Mouse (Mus musculus): ENCODE measurements around the gene Oxct1.

The Oxct1 gene

GRCm38 (mm10) chr15:4138524-4138923 is 112.3 kb downstream of the Oxct1 start:
- no peak for DNase-seq

- no peak for DNase-seq
Measured at GRCm38 (mm10) chr15:4139516-4139915, 113.3 kb downstream of the Oxct1 start.

DNA sequence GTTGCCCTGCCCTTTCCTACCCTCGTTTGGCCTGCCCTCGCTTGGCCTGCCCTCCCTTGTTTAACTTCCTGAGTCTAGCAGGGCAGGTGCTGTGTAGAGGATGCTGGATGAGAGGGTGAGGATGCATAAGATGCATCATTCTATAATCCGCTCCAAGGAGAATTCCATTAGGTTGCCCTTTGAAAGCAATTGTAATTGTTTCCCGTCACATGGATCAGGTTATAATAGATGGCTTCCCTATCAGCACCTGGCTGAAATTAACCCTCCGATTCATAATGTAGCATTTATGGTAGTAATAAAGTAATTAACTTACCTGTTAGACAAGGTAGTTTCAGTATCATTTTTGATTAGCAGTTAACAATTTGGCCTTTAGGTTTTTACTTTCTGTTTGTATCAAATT is 119.2 kb downstream of the Oxct1 start:
- no peak for DNase-seq

DNA sequence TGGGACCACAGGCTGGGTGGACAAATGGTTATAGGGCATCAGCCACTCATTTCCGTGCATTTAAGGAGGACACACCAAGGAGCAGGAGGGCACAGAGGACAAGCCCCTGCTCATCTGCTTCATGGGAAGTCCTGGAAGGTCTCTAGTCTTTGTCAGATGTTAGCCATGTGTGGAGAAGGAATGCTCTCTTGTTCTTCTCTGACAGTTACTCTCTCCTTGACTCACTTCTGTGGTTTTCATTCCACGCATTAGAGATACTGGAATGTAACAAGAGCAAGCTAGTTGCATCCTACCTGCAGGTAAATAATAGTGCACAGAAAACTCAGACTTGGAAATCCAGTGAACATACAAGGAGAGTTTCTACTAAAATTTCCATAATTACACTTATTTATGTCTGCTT is 121.5 kb downstream of the Oxct1 start:
- no peak for DNase-seq

DNA sequence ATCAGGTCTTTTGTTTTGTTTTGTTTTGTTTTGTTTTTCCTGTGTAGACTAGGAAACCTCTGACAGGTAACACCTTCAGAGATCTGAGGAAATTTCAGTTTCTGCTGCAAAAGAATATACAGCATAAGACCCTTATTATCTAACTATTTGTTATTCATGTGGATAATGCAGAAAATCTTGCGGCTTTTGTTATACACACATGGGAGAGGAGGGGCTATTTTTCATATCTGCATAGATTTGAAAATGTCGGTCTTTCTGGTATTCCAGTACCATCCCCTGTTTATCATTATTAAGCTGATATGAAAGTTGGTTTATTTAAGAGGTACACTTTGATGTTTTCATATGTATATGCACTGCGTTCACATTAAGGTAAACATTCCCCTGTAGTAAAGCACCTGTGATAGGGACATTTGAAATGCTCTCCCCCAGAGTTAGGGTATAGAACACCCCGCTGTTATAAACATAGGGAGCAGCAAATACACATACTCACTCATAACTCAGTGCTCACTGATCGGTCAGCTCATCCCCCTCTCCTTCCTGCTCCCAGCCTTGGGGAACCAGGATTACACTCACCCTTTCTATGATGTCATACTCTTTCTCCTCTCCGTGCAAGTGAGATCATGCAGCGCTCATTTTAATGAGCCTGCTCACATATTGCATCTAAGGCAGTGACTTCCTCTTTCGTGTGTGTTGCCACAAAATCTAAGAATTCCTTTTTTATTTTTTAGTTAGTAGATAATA is 122.6 kb downstream of the Oxct1 start:
- no peak for DNase-seq

GRCm38 (mm10) chr15:4154646-4155045 is 128.5 kb downstream of the Oxct1 start:
- no peak for DNase-seq

DNA sequence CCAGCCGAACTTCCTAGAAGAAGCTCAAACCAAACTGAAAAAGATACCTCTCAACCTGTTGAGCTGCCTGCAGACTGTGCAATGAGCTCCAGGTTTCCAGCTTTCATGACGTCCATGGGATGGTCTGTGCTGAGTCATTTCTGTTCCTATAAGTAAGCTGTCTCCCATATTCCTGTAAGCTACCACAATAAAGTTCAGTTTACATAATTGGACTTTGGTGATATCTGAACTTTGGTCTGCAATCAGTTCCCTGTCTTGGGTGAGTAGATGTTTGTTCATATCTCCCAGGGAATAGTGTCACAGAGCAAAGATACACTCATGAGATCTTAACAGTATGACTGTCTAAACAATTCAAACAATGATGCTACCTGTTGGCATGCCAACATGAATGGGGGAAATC is 141.8 kb downstream of the Oxct1 start:
- no peak for DNase-seq

GRCm38 (mm10) chr15:4171600-4171999 is 145.4 kb downstream of the Oxct1 start:
- no peak for DNase-seq

GRCm38 (mm10) chr15:4197913-4198312 is 171.7 kb downstream of the Oxct1 start:
- no peak for DNase-seq

Measured in embryo, embryonic 11 days (tissue).